Mouse (Mus musculus) left cerebral cortex, adult 2 months (tissue): Measurements from ENCODE around the gene Fbln2. TPM values are rescaled to one million over a fixed set of nuclear protein-coding genes. Genes with fewer than 3 reads are reported as not detected.

ENCODE experiments used
- DNase-seq, 2 experiments: peaks; one replicate each; pipeline ENCODE4 v3.0.0; 2021 to 2022; ENCODE audit warnings: low spot score in 2 of 2, mixed read lengths in 1 of 2; ENCODE audit errors: extremely low spot score in 1 of 2
- H3K27ac ChIP-seq: fragments of 200-600 bp; 2 replicates; pipeline ENCODE4 v1.8.1; 2022
- H3K4me3 ChIP-seq: fragments of 200-600 bp; 2 replicates; pipeline ENCODE4 v1.8.1; 2022
- CTCF ChIP-seq: fragments of 200-600 bp; IDR thresholded peaks from 2 replicates; pipeline ENCODE4 v1.8.1; 2022; ENCODE audit warnings: antibody characterized with exemption, mild to moderate bottlenecking, moderate library complexity
- intact Hi-C: fragments of 180-260 bp; cut with DNase I; formaldehyde crosslinking; loops from one replicate; pipeline ENCODE4 v1.15.1; 2025
- total RNA-seq, 2 experiments: library from RNA; stranded (reverse); gene quantifications; 2 replicates each; pipeline ENCODE4 v1.2.3; 2021

Fbln2 gene
- total RNA-seq, 2 experiments from 2014 or later, result 5.7 to 8.0 TPM

DNA sequence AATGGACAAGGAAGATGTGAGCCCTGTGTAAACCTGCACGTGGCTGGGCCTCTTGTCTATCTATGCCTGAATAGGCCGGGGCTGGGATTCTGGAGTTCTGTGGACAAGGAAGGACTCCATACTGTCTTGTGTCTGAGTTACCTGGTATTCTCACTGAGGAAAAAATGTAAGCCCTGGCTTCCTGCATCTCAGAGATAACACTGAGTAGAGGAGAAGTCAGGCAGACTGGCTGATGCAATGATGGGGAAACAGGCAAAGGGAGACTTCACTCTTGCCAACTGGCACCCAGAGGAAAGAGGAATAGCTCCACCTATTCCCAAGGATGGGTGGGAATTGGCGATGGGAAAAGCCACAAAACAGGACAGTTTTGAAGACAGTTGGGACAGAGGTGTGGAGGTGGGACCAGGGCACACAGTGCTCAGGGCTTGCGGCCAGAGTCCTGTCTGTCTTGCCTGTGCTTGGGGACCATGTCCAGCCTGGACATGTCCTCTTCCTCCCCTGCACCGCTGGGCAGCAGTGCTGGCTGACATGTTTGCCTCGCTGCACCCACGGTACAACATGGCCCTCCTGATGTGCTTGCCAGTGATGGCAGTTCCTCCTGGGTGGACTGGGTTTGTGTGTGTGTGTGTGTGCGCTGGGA lies 48.2 kb downstream of the Fbln2 start:
- intact Hi-C loops, result no loop called here
- no peak for DNase-seq
- TF ChIP-seq CTCF, result no peak
- Histone ChIP-seq H3K4me3 (no peak overlapping the region), H3K27ac (peak overlapping the region; percentile 8; the same call in 1 of the 2 replicates)

DNA sequence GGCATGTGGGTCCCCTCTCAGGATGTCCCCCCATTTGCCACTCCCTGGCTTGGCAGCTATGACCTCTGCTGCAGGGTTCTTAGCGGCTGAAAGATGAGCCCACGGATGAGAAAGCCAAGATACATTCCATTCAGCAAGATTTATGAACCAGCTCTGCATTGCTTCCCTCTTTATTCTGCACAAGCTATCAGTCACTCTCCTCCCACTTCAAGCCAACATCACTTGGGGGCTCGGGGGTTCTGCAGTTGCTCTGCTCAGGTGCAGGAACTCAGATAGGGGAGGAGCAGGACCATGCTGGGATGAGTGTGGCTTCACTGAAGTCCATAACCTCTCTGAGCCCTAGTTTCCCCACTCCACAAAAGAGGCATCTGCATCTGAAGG lies 48.7 kb downstream of the Fbln2 start:
- Histone ChIP-seq H3K4me3 (no peak overlapping the region), H3K27ac (peak overlapping the region; percentile 8; the same call in 1 of the 2 replicates)
- DNase-seq, result no peak
- intact Hi-C loops, result no loop called here
- TF ChIP-seq CTCF, result no peak

DNA sequence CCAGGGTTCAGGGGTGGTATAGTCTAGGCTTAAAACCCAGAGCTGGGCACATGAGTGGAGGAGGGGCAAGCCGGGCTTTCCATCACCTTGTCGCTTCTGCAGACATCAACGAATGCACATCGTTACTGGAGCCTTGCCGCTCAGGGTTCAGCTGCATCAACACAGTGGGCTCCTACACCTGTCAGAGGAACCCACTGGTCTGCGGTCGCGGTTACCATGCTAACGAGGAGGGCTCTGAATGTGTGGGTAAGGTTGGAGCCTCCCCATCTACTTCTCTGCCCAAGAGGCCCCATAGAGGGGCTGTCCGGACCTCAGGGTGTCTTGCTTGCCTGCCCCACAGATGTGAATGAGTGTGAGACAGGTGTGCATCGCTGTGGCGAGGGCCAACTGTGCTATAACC lies 53.4 kb downstream of the Fbln2 start:
- no peak for DNase-seq
- Histone ChIP-seq H3K4me3 (no peak overlapping the region), H3K27ac (no peak overlapping the region)
- intact Hi-C loops, result no loop called here
- TF ChIP-seq CTCF, result no peak

DNA sequence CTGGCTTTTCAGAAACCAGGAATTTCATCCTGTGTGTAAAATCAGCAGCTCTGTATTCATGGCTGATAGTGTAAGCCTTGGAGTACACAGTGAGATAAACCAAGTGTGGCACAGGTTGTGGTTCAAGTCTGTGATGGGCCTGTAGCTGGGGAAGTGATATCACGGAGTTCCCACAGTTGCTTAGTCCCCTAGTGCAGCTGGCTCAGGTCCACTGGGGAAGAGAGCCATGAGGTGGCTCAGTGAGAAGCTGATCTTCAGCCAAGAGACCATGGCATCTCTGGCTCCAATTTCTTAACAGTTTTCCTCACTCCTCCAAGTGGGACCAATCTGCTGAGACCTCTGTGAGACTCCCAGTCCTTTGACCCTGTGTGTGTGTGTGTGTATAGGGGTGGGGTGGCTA lies 54.4 kb downstream of the Fbln2 start:
- Histone ChIP-seq H3K4me3 (no peak overlapping the region), H3K27ac (no peak overlapping the region)
- no peak for TF ChIP-seq CTCF
- intact Hi-C loops, result no loop called here
- no peak for DNase-seq

DNA sequence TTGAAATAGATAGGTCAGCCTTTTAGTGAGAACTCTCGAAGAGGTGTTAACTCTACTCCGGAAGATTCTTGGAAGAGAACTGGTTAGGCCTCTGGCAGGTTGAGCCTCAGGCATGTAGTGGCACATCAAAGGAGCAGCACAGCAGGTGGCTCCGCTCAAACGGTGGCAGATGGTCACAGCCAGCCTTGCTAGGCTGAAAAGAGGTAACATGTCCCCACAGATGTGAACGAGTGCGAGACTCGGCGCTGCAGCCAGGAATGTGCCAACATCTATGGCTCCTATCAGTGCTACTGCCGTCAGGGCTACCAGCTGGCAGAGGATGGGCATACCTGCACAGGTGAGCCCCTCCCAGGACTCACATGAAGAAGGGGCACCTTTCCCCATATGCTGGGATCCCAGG lies 56.1 kb downstream of the Fbln2 start:
- no peak overlapping the region for H3K27ac ChIP-seq
- TF ChIP-seq CTCF, result no peak
- no peak overlapping the region for H3K4me3 ChIP-seq
- no peak for DNase-seq
- intact Hi-C loops, result no loop called here

DNA sequence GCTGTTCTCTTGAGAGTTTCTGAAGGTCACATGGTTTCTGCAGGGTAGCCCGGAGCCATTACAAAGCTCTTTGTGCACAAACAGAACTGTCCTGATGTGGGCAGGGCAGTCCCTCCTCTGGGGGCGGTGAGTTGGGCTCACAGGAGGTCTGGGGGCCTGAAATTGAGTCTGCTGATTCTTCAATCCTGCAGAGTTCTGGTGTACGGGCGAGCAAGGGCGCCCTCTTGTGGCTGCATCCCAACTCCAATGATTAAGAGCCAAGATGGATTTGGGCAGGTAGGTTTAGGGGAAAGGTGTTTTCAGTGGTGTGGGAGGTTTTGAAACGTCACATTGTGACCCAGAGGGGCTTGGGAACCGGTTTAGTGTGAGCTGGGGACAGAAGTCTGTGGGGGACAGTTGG lies 65.3 kb downstream of the Fbln2 start:
- intact Hi-C loops, result loop anchor here (1.0 kb wide), 1 partner anchor 104 kb away; no protein-coding TSS in a partner anchor
- peak; percentile 54 to 71 for DNase-seq
- no peak overlapping the region for H3K4me3 ChIP-seq
- TF ChIP-seq CTCF, result peak; percentile 88
- H3K27ac ChIP-seq, result no peak overlapping the region

DNA sequence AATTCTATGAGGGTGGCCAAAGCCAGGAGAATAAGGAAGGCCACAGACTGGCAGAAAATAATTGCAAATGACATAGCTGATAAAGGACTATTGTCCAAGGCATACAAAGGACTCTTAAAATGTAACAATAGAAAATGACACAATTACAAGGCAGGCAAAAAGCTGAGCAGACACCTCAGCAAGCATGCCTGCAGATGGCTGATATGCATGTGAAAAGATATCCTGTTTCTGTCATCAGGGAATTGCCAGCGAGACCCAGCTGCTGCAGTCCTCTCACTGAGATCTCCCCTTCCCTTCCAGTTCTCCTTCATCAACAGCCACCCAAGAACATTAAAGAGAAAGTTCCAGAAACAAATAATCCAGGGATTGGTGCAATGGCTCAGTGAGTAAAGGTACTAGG lies 66.0 kb downstream of the Fbln2 start:
- Histone ChIP-seq H3K27ac (no peak overlapping the region), H3K4me3 (no peak overlapping the region)
- no peak for DNase-seq
- no peak for TF ChIP-seq CTCF
- intact Hi-C loops, result no loop called here

DNA sequence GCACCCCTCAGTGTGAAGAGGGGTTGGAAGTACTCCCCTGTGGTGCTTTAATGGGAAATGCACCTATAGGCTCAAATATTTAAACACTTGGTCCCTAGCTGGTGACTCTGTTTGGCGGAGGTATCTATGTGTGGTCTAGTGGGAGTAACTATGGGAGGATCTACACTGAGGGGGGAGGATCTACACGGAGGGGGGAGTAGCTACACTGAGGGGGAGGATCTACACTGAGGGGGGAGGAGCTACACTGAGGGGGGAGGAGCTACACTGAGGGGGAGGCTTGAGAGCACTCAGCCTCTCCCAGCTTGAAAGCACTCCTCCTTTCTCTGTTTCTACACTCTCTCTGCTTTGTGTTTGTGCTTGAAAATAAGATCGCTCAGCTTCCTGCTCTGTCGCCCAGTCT lies 67.2 kb downstream of the Fbln2 start:
- no peak for DNase-seq
- intact Hi-C loops, result no loop called here
- TF ChIP-seq CTCF, result no peak
- Histone ChIP-seq H3K27ac (no peak overlapping the region), H3K4me3 (no peak overlapping the region)

DNA sequence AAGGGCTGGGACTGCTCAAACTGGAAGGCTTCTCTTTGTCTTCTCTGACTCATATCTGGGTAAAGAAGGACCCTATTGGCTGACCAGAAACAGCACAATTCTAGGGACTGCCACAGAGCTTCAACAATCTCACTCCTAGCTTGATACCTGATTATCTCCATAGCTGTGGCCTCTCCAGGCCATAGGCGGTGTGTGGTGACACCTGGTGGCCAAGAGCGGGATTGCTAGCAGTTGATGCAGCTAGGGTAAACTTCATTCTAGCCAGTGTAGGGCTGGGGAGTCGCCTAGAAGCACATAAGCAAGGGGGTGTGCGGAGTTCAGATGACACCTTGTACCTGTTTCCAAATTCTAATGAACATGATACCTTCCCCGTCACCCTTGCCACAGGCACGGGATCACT lies 69.0 kb downstream of the Fbln2 start:
- intact Hi-C loops, result loop anchor here (1.0 to 10.0 kb wide), 3 partner anchors 116 to 459 kb away; no protein-coding TSS in a partner anchor
- H3K27ac ChIP-seq, result no peak overlapping the region
- no peak overlapping the region for H3K4me3 ChIP-seq
- DNase-seq, result peak; percentile 90 to 98
- TF ChIP-seq CTCF, result peak; percentile 99

DNA sequence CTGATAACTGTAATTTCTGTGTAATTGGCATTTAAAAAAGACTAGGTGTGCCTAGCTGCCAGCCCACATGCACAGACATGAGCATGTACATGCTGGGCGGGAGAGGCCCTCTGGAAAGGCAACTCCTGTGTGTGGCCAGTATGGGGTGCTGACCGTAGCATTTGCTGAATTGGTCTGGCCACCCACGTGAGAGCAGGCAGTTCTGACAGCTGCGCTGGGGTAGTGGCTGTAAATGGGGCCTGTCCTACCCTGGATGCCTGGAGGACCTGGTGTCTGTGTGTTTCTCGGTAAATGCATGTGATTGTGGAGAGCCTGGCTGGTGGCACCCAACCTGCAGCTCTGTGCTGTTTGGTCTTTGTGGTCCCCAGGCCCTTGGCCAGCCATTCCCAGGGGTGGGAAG lies 69.5 kb downstream of the Fbln2 start:
- TF ChIP-seq CTCF, result no peak
- intact Hi-C loops, result loop anchor here (1.0 to 10.0 kb wide), 3 partner anchors 116 to 459 kb away; no protein-coding TSS in a partner anchor
- Histone ChIP-seq H3K27ac (no peak overlapping the region), H3K4me3 (no peak overlapping the region)
- no peak for DNase-seq

DNA sequence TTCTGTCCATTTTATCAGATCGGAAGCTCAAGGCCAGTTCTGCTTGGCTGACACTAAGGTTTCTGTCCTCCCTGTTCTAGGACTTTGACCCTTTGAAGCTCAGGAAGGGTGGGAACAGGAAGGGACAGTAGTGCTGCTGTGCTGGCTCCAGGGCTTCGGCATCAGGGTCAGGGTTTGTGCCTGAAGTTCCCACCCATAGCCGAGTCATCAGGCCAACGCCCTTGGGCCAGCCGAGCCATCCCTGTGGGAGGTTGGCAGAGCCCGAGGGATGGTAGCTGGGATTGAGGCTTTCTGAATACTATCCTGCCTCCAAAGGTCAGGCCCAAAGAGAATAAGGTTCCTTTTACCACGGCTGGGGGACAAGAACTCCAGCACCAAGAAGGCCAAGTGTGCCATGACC lies 70.8 kb downstream of the Fbln2 start:
- Histone ChIP-seq H3K27ac (no peak overlapping the region), H3K4me3 (no peak overlapping the region)
- TF ChIP-seq CTCF, result no peak
- DNase-seq, result no peak
- intact Hi-C loops, result loop anchor here (5.0 to 10.0 kb wide), 2 partner anchors 228 to 461 kb away; no protein-coding TSS in a partner anchor

DNA sequence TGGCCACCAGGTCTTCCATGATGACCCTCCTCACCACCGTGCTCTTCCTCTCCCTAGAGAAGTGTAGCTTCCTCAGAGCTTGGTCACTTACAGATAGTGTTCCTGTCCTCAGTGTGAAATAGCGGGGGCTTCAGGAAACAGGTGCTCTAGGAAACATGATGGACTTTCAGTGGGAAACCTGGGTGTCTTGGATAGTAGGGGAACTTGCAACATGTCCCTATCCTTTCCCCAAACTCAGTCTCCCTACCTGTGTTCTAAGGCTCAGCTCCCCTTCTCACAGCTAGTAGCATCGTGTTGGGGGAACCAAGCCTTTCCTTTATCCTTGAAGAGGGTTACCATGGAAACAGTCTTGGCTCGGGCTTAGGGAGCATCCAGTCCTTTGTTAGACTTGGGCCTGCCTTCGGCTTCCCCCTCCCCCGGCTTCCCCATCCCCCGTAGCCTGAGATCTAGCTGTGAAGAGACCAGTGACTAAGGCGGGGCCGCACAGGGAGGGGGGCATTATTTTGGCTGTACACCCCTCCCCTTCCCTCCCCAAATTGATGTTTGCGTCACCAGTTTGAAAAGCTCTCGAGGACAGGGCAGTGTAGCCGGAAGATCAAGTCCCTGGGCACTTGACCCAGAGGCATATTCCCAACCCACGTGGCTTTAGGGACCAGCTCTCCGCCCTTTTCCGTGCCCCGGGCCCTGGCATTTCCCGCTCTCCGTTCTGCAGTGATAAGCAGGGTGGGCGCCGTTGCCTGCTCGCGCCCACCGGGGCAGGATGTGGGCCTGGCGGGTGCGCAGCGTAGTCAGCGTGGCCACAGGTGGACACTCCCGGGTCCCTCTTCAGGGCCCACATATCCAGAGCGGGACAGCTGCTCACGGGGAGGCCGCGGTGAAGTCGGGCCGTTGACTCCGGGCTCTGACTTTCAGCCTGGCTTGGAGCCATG lies 72.5 kb downstream of the Fbln2 start:
- no peak overlapping the region for H3K27ac ChIP-seq
- peak overlapping the region; percentile 30 for H3K4me3 ChIP-seq
- no peak for DNase-seq
- TF ChIP-seq CTCF, result no peak
- intact Hi-C loops, result loop anchor here (5.0 to 10.0 kb wide), 4 partner anchors 63 to 462 kb away; no protein-coding TSS in a partner anchor
